In genomic region chr17:69438486-69438885, GRCm38 (mm10) we compare ENCODE assay signal across 8 mouse cellular contexts. TPM values are rescaled to one million over a fixed set of nuclear protein-coding genes. Genes with fewer than 3 reads are reported as not detected.
A peak's percentile ranks its signal among the peaks of the same experiment; 100 is the strongest.
DNase-seq lines count a peak whose midpoint lies in the region; ATAC-seq and TF ChIP-seq lines count a peak whose summit lies in the region.

No protein-coding gene starts in this region.

- no peak overlapping the region for H3K9ac ChIP-seq in kidney, embryonic 15.5 days
- H3K9ac ChIP-seq in embryonic facial prominence, embryonic 14.5 days (ENCODE audit: low read depth, low read length): 0 out of 2 replicates have a peak overlapping the region, but pooled peaks have one; percentile 48
- H3K9ac ChIP-seq in hindbrain, postnatal 0 days (replicated peaks; ENCODE audit: low read length): no peak overlapping the region
- H3K9ac ChIP-seq in midbrain, postnatal 0 days (replicated peaks; ENCODE audit: low read length, poor library complexity, severe bottlenecking): 0 out of 2 replicates have a peak overlapping the region, but pooled peaks have one; percentile 46

- H3K9me3 ChIP-seq in kidney, embryonic 15.5 days (replicated peaks): no peaks in the 10 kb centered on the region
- H3K9me3 ChIP-seq in embryonic facial prominence, embryonic 14.5 days (ENCODE audit: control insufficient read depth, low read length): no peaks in the 10 kb centered on the region
- no peaks in the 10 kb centered on the region for H3K9me3 ChIP-seq in hindbrain, postnatal 0 days (ENCODE audit: low read length)
- no peaks in the 10 kb centered on the region for H3K9me3 ChIP-seq in midbrain, postnatal 0 days (ENCODE audit: low read length)

- WGBS in kidney, embryonic 15.5 days: 26% methylated on average over 14 of the region's 14 CpGs
- WGBS in embryonic facial prominence, embryonic 14.5 days: 33% methylated on average over 14 of the region's 14 CpGs
- WGBS in hindbrain, postnatal 0 days: 29% methylated on average over 14 of the region's 14 CpGs
- WGBS in midbrain, postnatal 0 days: 34% methylated on average over 14 of the region's 14 CpGs

- H3K4me2 ChIP-seq in kidney, embryonic 15.5 days: peak overlapping the region; percentile 69
- H3K4me2 ChIP-seq in embryonic facial prominence, embryonic 14.5 days (ENCODE audit: low read depth, low read length): peak overlapping the region; percentile 73
- H3K4me2 ChIP-seq in hindbrain, postnatal 0 days (ENCODE audit: low read depth, low read length): peak overlapping the region; percentile 92
- peak overlapping the region; percentile 99 for H3K4me2 ChIP-seq in midbrain, postnatal 0 days (ENCODE audit: low read depth, low read length, poor library complexity, severe bottlenecking)

- DNase-seq in kidney, adult 18-20 months: no peak
- no peak for DNase-seq in embryonic facial prominence, embryonic 14.5 days (ENCODE audit: low spot score)
- no peak for DNase-seq in hindbrain, postnatal 0 days (ENCODE audit: low spot score)
- no peak for DNase-seq in midbrain, postnatal 0 days (ENCODE audit: low spot score)
- no peak for DNase-seq in spleen, postnatal 36 days (ENCODE audit: low spot score in 2 of 2)
- no peak for DNase-seq in testis, postnatal 14 days (ENCODE audit: low spot score)
- no peak for DNase-seq in adrenal gland, adult (ENCODE audit: inconsistent age in 2 of 2, low spot score in 1 of 2)

- no peak overlapping the region for H3K27ac ChIP-seq in kidney, embryonic 15.5 days
- no peak overlapping the region for H3K27ac ChIP-seq in embryonic facial prominence, embryonic 14.5 days (replicated peaks; ENCODE audit: low read depth, low read length)
- no peak overlapping the region for H3K27ac ChIP-seq in hindbrain, postnatal 0 days
- no peak overlapping the region for H3K27ac ChIP-seq in midbrain, postnatal 0 days (ENCODE audit: low read depth, low read length)

- peaks cover 53% of the 10 kb centered on the region for H3K27me3 ChIP-seq in kidney, embryonic 15.5 days
- H3K27me3 ChIP-seq in embryonic facial prominence, embryonic 14.5 days (replicated peaks; ENCODE audit: control insufficient read depth, insufficient read depth, low read length): peaks cover 56% of the 10 kb centered on the region
- peaks cover 17% of the 10 kb centered on the region for H3K27me3 ChIP-seq in hindbrain, postnatal 0 days (ENCODE audit: insufficient read depth, low read length)
- H3K27me3 ChIP-seq in midbrain, postnatal 0 days (ENCODE audit: insufficient read depth, low read length): peaks cover 34% of the 10 kb centered on the region

- no peaks in the 10 kb centered on the region for H3K36me3 ChIP-seq in kidney, embryonic 15.5 days
- H3K36me3 ChIP-seq in embryonic facial prominence, embryonic 14.5 days (ENCODE audit: control insufficient read depth, insufficient read depth, low read length): no peaks in the 10 kb centered on the region
- H3K36me3 ChIP-seq in hindbrain, postnatal 0 days (ENCODE audit: insufficient read depth, low read length): no peaks in the 10 kb centered on the region
- no peaks in the 10 kb centered on the region for H3K36me3 ChIP-seq in midbrain, postnatal 0 days (ENCODE audit: insufficient read depth, low read length)

- ATAC-seq in kidney, embryonic 15.5 days (replicated peaks; ENCODE audit: low FRiP score): 0 out of 2 replicates have a peak, but pooled peaks have one; percentile 3
- ATAC-seq in embryonic facial prominence, embryonic 14.5 days (ENCODE audit: low read depth): no peak; the same call in 1 of the 2 replicates
- no peak for ATAC-seq in hindbrain, postnatal 0 days
- no peak for ATAC-seq in midbrain, postnatal 0 days (ENCODE audit: low FRiP score)

- peaks cover 16% of the 10 kb centered on the region for H3K4me1 ChIP-seq in kidney, embryonic 15.5 days
- H3K4me1 ChIP-seq in embryonic facial prominence, embryonic 14.5 days (ENCODE audit: control insufficient read depth, insufficient read depth, low read length): peaks cover 11% of the 10 kb centered on the region
- H3K4me1 ChIP-seq in hindbrain, postnatal 0 days (ENCODE audit: insufficient read depth, low read length): no peaks in the 10 kb centered on the region
- H3K4me1 ChIP-seq in midbrain, postnatal 0 days (ENCODE audit: insufficient read depth, low read length): 0 out of 2 replicates have a peak, but pooled peaks cover 5% of the 10 kb centered on the region

- H3K4me3 ChIP-seq in kidney, embryonic 15.5 days (replicated peaks): peak overlapping the region; percentile 40
- H3K4me3 ChIP-seq in embryonic facial prominence, embryonic 14.5 days (ENCODE audit: low read depth, low read length): peak overlapping the region; percentile 38
- peak overlapping the region; percentile 59 for H3K4me3 ChIP-seq in hindbrain, postnatal 0 days (ENCODE audit: low read length)
- peak overlapping the region; percentile 63 for H3K4me3 ChIP-seq in midbrain, postnatal 0 days (ENCODE audit: low read depth, low read length)

- no peak for TF ChIP-seq CTCF in hindbrain, postnatal 0 days (IDR thresholded peaks at IDR 0.05; ENCODE audit: low read depth)
- no peak for TF ChIP-seq CTCF in midbrain, postnatal 0 days (IDR thresholded peaks at IDR 0.05)

RNA-seq across cellular contexts. Expression of gene Akain1, which starts 0.6 kb away (rescaled TPM):
- not detected in 2 replicates for polyA plus RNA-seq in kidney, embryonic 15.5 days (2015; fragmentation: Nextera tagmentation; extraction: Ambion mirVana)
- polyA plus RNA-seq in embryonic facial prominence, embryonic 14.5 days (2014; fragmentation: Nextera tagmentation; extraction: Ambion mirVana): not detected in 2 replicates
- 1.4 and 2.3 TPM in 2 replicates for total RNA-seq in hindbrain, postnatal 0 days (2014; rRNA removed)
- polyA plus RNA-seq in hindbrain, postnatal 0 days (2015; fragmentation: Nextera tagmentation; extraction: Ambion mirVana): 1.9 and 2.3 TPM in 2 replicates
- total RNA-seq in midbrain, postnatal 0 days (2014; rRNA removed): 0.28 and 0.55 TPM in 2 replicates
- polyA plus RNA-seq in midbrain, postnatal 0 days (2015; fragmentation: Nextera tagmentation; extraction: Ambion mirVana): 0.53 TPM in 2 replicates

RNA-seq across cellular contexts. Expression of gene Zbtb14, which starts 55.6 kb away (rescaled TPM):
- 24.0 and 26.0 TPM in 2 replicates for polyA plus RNA-seq in kidney, embryonic 15.5 days (2015; fragmentation: Nextera tagmentation; extraction: Ambion mirVana)
- polyA plus RNA-seq in embryonic facial prominence, embryonic 14.5 days (2014; fragmentation: Nextera tagmentation; extraction: Ambion mirVana): 15.2 and 19.2 TPM in 2 replicates
- 19.2 and 22.2 TPM in 2 replicates for total RNA-seq in hindbrain, postnatal 0 days (2014; rRNA removed)
- 19.5 and 20.5 TPM in 2 replicates for polyA plus RNA-seq in hindbrain, postnatal 0 days (2015; fragmentation: Nextera tagmentation; extraction: Ambion mirVana)
- 23.7 and 30.9 TPM in 2 replicates for total RNA-seq in midbrain, postnatal 0 days (2014; rRNA removed)
- 21.4 and 22.1 TPM in 2 replicates for polyA plus RNA-seq in midbrain, postnatal 0 days (2015; fragmentation: Nextera tagmentation; extraction: Ambion mirVana)

Comparison
In these comparisons a context has a peak if more than half of its experiments do, and no peak if none do; other contexts are left out.
1. H3K9ac ChIP-seq: peak in embryonic facial prominence, embryonic 14.5 days (single experiment) and midbrain, postnatal 0 days (single experiment); none in kidney, embryonic 15.5 days (single experiment) and hindbrain, postnatal 0 days (single experiment).
2. Peak in every context shown above with its lines, with median percentiles within 50 percentile points of each other: H3K4me2 ChIP-seq and H3K4me3 ChIP-seq.